Mouse (Mus musculus): ENCODE results near the gene Dnah12. TPM values are rescaled to one million over a fixed set of nuclear protein-coding genes. Genes with fewer than 3 reads are reported as not detected.
A peak's percentile ranks its signal among the peaks of the same experiment; 100 is the strongest.

Gene Dnah12
- total and polyA plus RNA-seq, 2 experiments: not detected

GRCm38 (mm10) chr14:26813871-26814270, 120.8 kb downstream of the Dnah12 start:
- Histone ChIP-seq H3K27me3 (ENCODE audit: control insufficient read depth, insufficient read depth, low read length) (no peaks in the 10 kb centered on the region), H3K79me2 (ENCODE audit: control insufficient read depth, insufficient read depth, low read length) (no peaks in the 10 kb centered on the region), H3K27ac (replicated peaks; ENCODE audit: insufficient read depth, low read depth, low read length) (no peak overlapping the region), H3K9ac (ENCODE audit: low read depth, low read length) (no peak overlapping the region), H3K36me3 (ENCODE audit: control insufficient read depth, insufficient read depth, low read length) (no peaks in the 10 kb centered on the region), H3K4me1 (ENCODE audit: control insufficient read depth, insufficient read depth, low read length) (no peaks in the 10 kb centered on the region), H3K4me3 (ENCODE audit: insufficient read depth, low read depth, low read length) (no peak overlapping the region)
- TF ChIP-seq CTCF (IDR thresholded peaks at IDR 0.05; ENCODE audit: low read depth, low read length): no peak
- TF ChIP-seq POLR2A (IDR thresholded peaks at IDR 0.05; ENCODE audit: extremely low read depth, insufficient read depth, low read length): no peak
- 88% methylated on average over 2 of the region's 2 CpGs for WGBS
- peak; percentile 13 for DNase-seq (ENCODE audit: extremely low read depth, low read depth, low spot score)

GRCm38 (mm10) chr14:26814908-26815307, 121.8 kb downstream of the Dnah12 start:
- Histone ChIP-seq H3K27ac (replicated peaks; ENCODE audit: insufficient read depth, low read depth, low read length) (no peak overlapping the region), H3K4me3 (ENCODE audit: insufficient read depth, low read depth, low read length) (no peak overlapping the region), H3K36me3 (ENCODE audit: control insufficient read depth, insufficient read depth, low read length) (no peaks in the 10 kb centered on the region), H3K9ac (ENCODE audit: low read depth, low read length) (no peak overlapping the region), H3K27me3 (ENCODE audit: control insufficient read depth, insufficient read depth, low read length) (no peaks in the 10 kb centered on the region), H3K79me2 (ENCODE audit: control insufficient read depth, insufficient read depth, low read length) (no peaks in the 10 kb centered on the region), H3K4me1 (ENCODE audit: control insufficient read depth, insufficient read depth, low read length) (no peaks in the 10 kb centered on the region)
- WGBS: 52% methylated on average over 3 of the region's 3 CpGs
- no peak for DNase-seq (ENCODE audit: extremely low read depth, low read depth, low spot score)
- TF ChIP-seq POLR2A (IDR thresholded peaks at IDR 0.05; ENCODE audit: extremely low read depth, insufficient read depth, low read length) (no peak), CTCF (IDR thresholded peaks at IDR 0.05; ENCODE audit: low read depth, low read length) (no peak)

- Histone ChIP-seq H3K27ac (replicated peaks; ENCODE audit: insufficient read depth, low read depth, low read length) (no peak overlapping the region), H3K4me3 (ENCODE audit: insufficient read depth, low read depth, low read length) (no peak overlapping the region), H3K79me2 (ENCODE audit: control insufficient read depth, insufficient read depth, low read length) (no peaks in the 10 kb centered on the region), H3K36me3 (ENCODE audit: control insufficient read depth, insufficient read depth, low read length) (no peaks in the 10 kb centered on the region), H3K4me1 (ENCODE audit: control insufficient read depth, insufficient read depth, low read length) (no peaks in the 10 kb centered on the region), H3K9ac (ENCODE audit: low read depth, low read length) (no peak overlapping the region), H3K27me3 (ENCODE audit: control insufficient read depth, insufficient read depth, low read length) (no peaks in the 10 kb centered on the region)
- no peak for DNase-seq (ENCODE audit: extremely low read depth, low read depth, low spot score)
- WGBS: 71% methylated on average over 4 of the region's 4 CpGs
- TF ChIP-seq CTCF (IDR thresholded peaks at IDR 0.05; ENCODE audit: low read depth, low read length) (no peak), POLR2A (IDR thresholded peaks at IDR 0.05; ENCODE audit: extremely low read depth, insufficient read depth, low read length) (no peak)
Observed at GRCm38 (mm10) chr14:26816785-26817184, 123.7 kb downstream of the Dnah12 start.

GRCm38 (mm10) chr14:26826020-26826419, 132.9 kb downstream of the Dnah12 start:
- H3K9ac ChIP-seq (ENCODE audit: low read depth, low read length): no peak overlapping the region
- H3K27ac ChIP-seq (replicated peaks; ENCODE audit: insufficient read depth, low read depth, low read length): no peak overlapping the region
- DNase-seq (ENCODE audit: extremely low read depth, low read depth, low spot score): peak; percentile 5
- H3K4me1 ChIP-seq (ENCODE audit: control insufficient read depth, insufficient read depth, low read length): no peaks in the 10 kb centered on the region
- no peak overlapping the region for H3K4me3 ChIP-seq (ENCODE audit: insufficient read depth, low read depth, low read length)
- H3K36me3 ChIP-seq (ENCODE audit: control insufficient read depth, insufficient read depth, low read length): no peaks in the 10 kb centered on the region
- TF ChIP-seq POLR2A (IDR thresholded peaks at IDR 0.05; ENCODE audit: extremely low read depth, insufficient read depth, low read length) (no peak), CTCF (IDR thresholded peaks at IDR 0.05; ENCODE audit: low read depth, low read length) (no peak)
- WGBS: 67% methylated on average over 2 of the region's 2 CpGs
- no peaks in the 10 kb centered on the region for H3K79me2 ChIP-seq (ENCODE audit: control insufficient read depth, insufficient read depth, low read length)
- no peaks in the 10 kb centered on the region for H3K27me3 ChIP-seq (ENCODE audit: control insufficient read depth, insufficient read depth, low read length)

- 79% methylated on average over 8 of the region's 8 CpGs for WGBS
- Histone ChIP-seq H3K79me2 (ENCODE audit: control insufficient read depth, insufficient read depth, low read length) (no peaks in the 10 kb centered on the region), H3K9ac (ENCODE audit: low read depth, low read length) (no peak overlapping the region), H3K36me3 (ENCODE audit: control insufficient read depth, insufficient read depth, low read length) (no peaks in the 10 kb centered on the region), H3K27ac (replicated peaks; ENCODE audit: insufficient read depth, low read depth, low read length) (no peak overlapping the region), H3K27me3 (ENCODE audit: control insufficient read depth, insufficient read depth, low read length) (no peaks in the 10 kb centered on the region), H3K4me1 (ENCODE audit: control insufficient read depth, insufficient read depth, low read length) (no peaks in the 10 kb centered on the region), H3K4me3 (ENCODE audit: insufficient read depth, low read depth, low read length) (no peak overlapping the region)
- TF ChIP-seq CTCF (IDR thresholded peaks at IDR 0.05; ENCODE audit: low read depth, low read length): no peak
- no peak for TF ChIP-seq POLR2A (IDR thresholded peaks at IDR 0.05; ENCODE audit: extremely low read depth, insufficient read depth, low read length)
- no peak for DNase-seq (ENCODE audit: extremely low read depth, low read depth, low spot score)
Observed at GRCm38 (mm10) chr14:26853053-26853452, 160.0 kb downstream of the Dnah12 start.

- Histone ChIP-seq H3K4me3 (ENCODE audit: insufficient read depth, low read depth, low read length) (no peak overlapping the region), H3K4me1 (ENCODE audit: control insufficient read depth, insufficient read depth, low read length) (peaks cover 3% of the 10 kb centered on the region), H3K9ac (ENCODE audit: low read depth, low read length) (no peak overlapping the region), H3K79me2 (ENCODE audit: control insufficient read depth, insufficient read depth, low read length) (no peaks in the 10 kb centered on the region), H3K27me3 (ENCODE audit: control insufficient read depth, insufficient read depth, low read length) (no peaks in the 10 kb centered on the region), H3K27ac (replicated peaks; ENCODE audit: insufficient read depth, low read depth, low read length) (no peak overlapping the region), H3K36me3 (ENCODE audit: control insufficient read depth, insufficient read depth, low read length) (no peaks in the 10 kb centered on the region)
- TF ChIP-seq POLR2A (IDR thresholded peaks at IDR 0.05; ENCODE audit: extremely low read depth, insufficient read depth, low read length): no peak
- no peak for TF ChIP-seq CTCF (IDR thresholded peaks at IDR 0.05; ENCODE audit: low read depth, low read length)
- DNase-seq (ENCODE audit: extremely low read depth, low read depth, low spot score): no peak
- 64% methylated on average over 2 of the region's 2 CpGs for WGBS
Observed at GRCm38 (mm10) chr14:26854066-26854465, 161.0 kb downstream of the Dnah12 start.
